Mouse (Mus musculus) lung, adult 2 months (tissue): ENCODE measurements around the gene Gm5089.

Source experiments
- CTCF ChIP-seq: fragments of 200-500 bp; IDR thresholded peaks from 2 replicates; pipeline ENCODE4 v1.5.1; 2011; ENCODE audit warnings: mild to moderate bottlenecking, low read length, control low read depth; ENCODE audit not compliant: insufficient read depth
- POLR2A ChIP-seq: fragments of 200-500 bp; IDR thresholded peaks from 2 replicates; pipeline ENCODE4 v1.6.1; 2011; ENCODE audit warnings: low read depth, mild to moderate bottlenecking, control low read depth, low read length, borderline replicate concordance; ENCODE audit errors: extremely low read depth

GRCm38 (mm10) chr14:122453388-122453995, 2.6 kb upstream of the Gm5089 start:
- no peak for TF ChIP-seq POLR2A
- TF ChIP-seq CTCF = no peak
